Mouse (Mus musculus): Measurements from ENCODE around the gene Tef. TPM values are rescaled to one million over a fixed set of nuclear protein-coding genes. Genes with fewer than 3 reads are reported as not detected.

Gene Tef
- polyA plus RNA-seq, 1 experiment from 2014 or later: 24.0 TPM

GRCm38 (mm10) chr15:81833481-81833880, 31.3 kb downstream of the Tef start:
- no peak for ATAC-seq (replicated peaks)
- H3K4me1 ChIP-seq: peaks cover 9% of the 10 kb centered on the region
- no peak overlapping the region for H3K4me2 ChIP-seq
- H3K27ac ChIP-seq: no peak overlapping the region
- H3K9ac ChIP-seq: no peak overlapping the region
- H3K9me3 ChIP-seq: no peaks in the 10 kb centered on the region
- 0 out of 2 replicates have a peak, but pooled peaks cover 3% of the 10 kb centered on the region for H3K36me3 ChIP-seq (replicated peaks)
- no peak overlapping the region for H3K4me3 ChIP-seq
- 0 out of 2 replicates have a peak, but pooled peaks cover 3% of the 10 kb centered on the region for H3K27me3 ChIP-seq (replicated peaks)
- WGBS: 78% methylated on average over 4 of the region's 4 CpGs

GRCm38 (mm10) chr15:81834171-81834841, 32.1 kb downstream of the Tef start:
- Histone ChIP-seq H3K9me3 (no peaks in the 10 kb centered on the region), H3K27ac (no peak overlapping the region), H3K27me3 (replicated peaks) (0 out of 2 replicates have a peak, but pooled peaks cover 3% of the 10 kb centered on the region), H3K4me1 (peaks cover 9% of the 10 kb centered on the region), H3K36me3 (replicated peaks) (no peaks in the 10 kb centered on the region), H3K4me2 (no peak overlapping the region), H3K4me3 (no peak overlapping the region), H3K9ac (no peak overlapping the region)
- 53% methylated on average over 3 of the region's 3 CpGs for WGBS
- ATAC-seq (replicated peaks): no peak

- no peak for ATAC-seq (replicated peaks)
- 75% methylated on average over 10 of the region's 10 CpGs for WGBS
Measured at GRCm38 (mm10) chr15:81835007-81835880, 33.0 kb downstream of the Tef start.

GRCm38 (mm10) chr15:81836124-81836821, 34.1 kb downstream of the Tef start:
- Histone ChIP-seq H3K4me1 (peaks cover 9% of the 10 kb centered on the region), H3K36me3 (replicated peaks) (no peaks in the 10 kb centered on the region), H3K9me3 (no peaks in the 10 kb centered on the region), H3K27ac (no peak overlapping the region), H3K9ac (peak overlapping the region; percentile 30), H3K4me2 (peak overlapping the region; percentile 42), H3K4me3 (peak overlapping the region; percentile 15; the same call in 1 of the 2 replicates), H3K27me3 (replicated peaks) (0 out of 2 replicates have a peak, but pooled peaks cover 3% of the 10 kb centered on the region)
- 2% methylated on average over 33 of the region's 33 CpGs for WGBS
- ATAC-seq (replicated peaks): 0 out of 2 replicates have a peak, but pooled peaks have one; percentile 48

More at GRCm38 (mm10) chr15:81835007-81835880, 33.0 kb downstream of the Tef start:
- H3K9ac ChIP-seq: no peak overlapping the region
- peaks cover 9% of the 10 kb centered on the region for H3K4me1 ChIP-seq
- no peak overlapping the region for H3K27ac ChIP-seq
- no peak overlapping the region; the same call in 1 of the 2 replicates for H3K4me2 ChIP-seq
- H3K27me3 ChIP-seq (replicated peaks): 0 out of 2 replicates have a peak, but pooled peaks cover 3% of the 10 kb centered on the region
- no peak overlapping the region for H3K4me3 ChIP-seq
- H3K36me3 ChIP-seq (replicated peaks): no peaks in the 10 kb centered on the region
- H3K9me3 ChIP-seq: no peaks in the 10 kb centered on the region

GRCm38 (mm10) chr15:81836966-81837920, 35.0 kb downstream of the Tef start:
- Histone ChIP-seq H3K27me3 (replicated peaks) (0 out of 2 replicates have a peak, but pooled peaks cover 3% of the 10 kb centered on the region), H3K9ac (no peak overlapping the region), H3K4me2 (no peak overlapping the region), H3K4me1 (peaks cover 9% of the 10 kb centered on the region), H3K36me3 (replicated peaks) (no peaks in the 10 kb centered on the region), H3K27ac (no peak overlapping the region), H3K4me3 (no peak overlapping the region), H3K9me3 (no peaks in the 10 kb centered on the region)
- no peak for ATAC-seq (replicated peaks)
- WGBS: 52% methylated on average over 7 of the region's 7 CpGs

- WGBS: 65% methylated on average over 14 of the region's 14 CpGs
- H3K4me1 ChIP-seq: peaks cover 9% of the 10 kb centered on the region
- H3K36me3 ChIP-seq (replicated peaks): no peaks in the 10 kb centered on the region
- ATAC-seq (replicated peaks): no peak
- H3K4me2 ChIP-seq: no peak overlapping the region
- no peak overlapping the region for H3K4me3 ChIP-seq
- no peaks in the 10 kb centered on the region for H3K9me3 ChIP-seq
- H3K27me3 ChIP-seq (replicated peaks): 0 out of 2 replicates have a peak, but pooled peaks cover 3% of the 10 kb centered on the region
- H3K27ac ChIP-seq: no peak overlapping the region
- H3K9ac ChIP-seq: no peak overlapping the region
Measured at GRCm38 (mm10) chr15:81838554-81839235, 36.5 kb downstream of the Tef start.

GRCm38 (mm10) chr15:81839634-81840033, 37.4 kb downstream of the Tef start:
- ATAC-seq (replicated peaks): peak; percentile 50; the same call in 1 of the 2 replicates
- Histone ChIP-seq H3K4me2 (no peak overlapping the region), H3K27me3 (replicated peaks) (0 out of 2 replicates have a peak, but pooled peaks cover 3% of the 10 kb centered on the region), H3K9me3 (no peaks in the 10 kb centered on the region), H3K9ac (no peak overlapping the region), H3K4me1 (peaks cover 9% of the 10 kb centered on the region), H3K27ac (no peak overlapping the region), H3K36me3 (replicated peaks) (no peaks in the 10 kb centered on the region), H3K4me3 (no peak overlapping the region)
- WGBS: 65% methylated on average over 5 of the region's 5 CpGs

- ATAC-seq (replicated peaks): no peak
- H3K4me1 ChIP-seq: peaks cover 9% of the 10 kb centered on the region
- H3K4me3 ChIP-seq: no peak overlapping the region
- H3K36me3 ChIP-seq (replicated peaks): no peaks in the 10 kb centered on the region
- no peak overlapping the region for H3K9ac ChIP-seq
- WGBS: 95% methylated on average over 7 of the region's 7 CpGs
- no peaks in the 10 kb centered on the region for H3K27me3 ChIP-seq (replicated peaks)
- H3K9me3 ChIP-seq: no peaks in the 10 kb centered on the region
- no peak overlapping the region for H3K27ac ChIP-seq
- H3K4me2 ChIP-seq: no peak overlapping the region
Measured at GRCm38 (mm10) chr15:81840306-81840705, 38.1 kb downstream of the Tef start.

- WGBS: 80% methylated on average over 7 of the region's 7 CpGs
- ATAC-seq (replicated peaks): no peak
Measured at GRCm38 (mm10) chr15:81842275-81842674, 40.1 kb downstream of the Tef start.

GRCm38 (mm10) chr15:81845033-81845625, 42.9 kb downstream of the Tef start:
- 73% methylated on average over 5 of the region's 5 CpGs for WGBS
- no peak for ATAC-seq (replicated peaks)

More at GRCm38 (mm10) chr15:81842275-81842674, 40.1 kb downstream of the Tef start:
- no peaks in the 10 kb centered on the region for H3K4me1 ChIP-seq
- H3K27ac ChIP-seq: no peak overlapping the region
- no peak overlapping the region for H3K4me2 ChIP-seq
- no peaks in the 10 kb centered on the region; the same call in 1 of the 2 replicates for H3K36me3 ChIP-seq (replicated peaks)
- H3K9ac ChIP-seq: no peak overlapping the region
- H3K27me3 ChIP-seq (replicated peaks): no peaks in the 10 kb centered on the region
- no peaks in the 10 kb centered on the region for H3K9me3 ChIP-seq
- no peak overlapping the region for H3K4me3 ChIP-seq

More at GRCm38 (mm10) chr15:81845033-81845625, 42.9 kb downstream of the Tef start:
- Histone ChIP-seq H3K4me1 (no peaks in the 10 kb centered on the region; the same call in 1 of the 2 replicates), H3K4me3 (no peak overlapping the region), H3K9ac (no peak overlapping the region), H3K9me3 (no peaks in the 10 kb centered on the region), H3K4me2 (no peak overlapping the region), H3K27me3 (replicated peaks) (no peaks in the 10 kb centered on the region), H3K36me3 (replicated peaks) (peaks cover 15% of the 10 kb centered on the region; the same call in 1 of the 2 replicates), H3K27ac (no peak overlapping the region)

Data from midbrain, embryonic 15.5 days (tissue).